Mouse (Mus musculus) forebrain, embryonic 16.5 days (tissue): ENCODE results near the gene Ncam1. TPM values are rescaled to one million over a fixed set of nuclear protein-coding genes. Genes with fewer than 3 reads are reported as not detected.
A peak's percentile ranks its signal among the peaks of the same experiment; 100 is the strongest.

ENCODE experiments used
- ATAC-seq: fragments of 200-750 bp; cut with Nextera tagmentation; 2 replicates; pipeline ENCODE4 v1.8.0; 2017; ENCODE audit warnings: mild to moderate bottlenecking, moderate library complexity
- H3K27ac ChIP-seq: fragments of 300-500 bp; sonication (generic); 2 replicates; pipeline ENCODE4 v1.5.1; 2014; ENCODE audit warnings: low read length, control low read depth
- H3K27me3 ChIP-seq: fragments of 300-500 bp; sonication (generic); replicated peaks from 2 replicates; pipeline ENCODE4 v1.6.1; 2014; ENCODE audit warnings: low read length; ENCODE audit not compliant: control insufficient read depth, insufficient read depth
- H3K36me3 ChIP-seq: fragments of 300-500 bp; sonication (generic); 2 replicates; pipeline ENCODE4 v1.6.1; 2014; ENCODE audit not compliant: control insufficient read depth, insufficient read depth
- H3K4me1 ChIP-seq: fragments of 300-500 bp; sonication (generic); replicated peaks from 2 replicates; pipeline ENCODE4 v1.6.1; 2014; ENCODE audit warnings: low read length; ENCODE audit not compliant: control insufficient read depth, insufficient read depth
- H3K4me2 ChIP-seq: fragments of 300-500 bp; sonication (generic); 2 replicates; pipeline ENCODE4 v1.6.1; 2014; ENCODE audit warnings: mild to moderate bottlenecking, low read length, control low read depth
- H3K4me3 ChIP-seq: fragments of 300-500 bp; sonication (generic); replicated peaks from 2 replicates; pipeline ENCODE4 v1.5.1; 2014; ENCODE audit warnings: mild to moderate bottlenecking, low read length, control low read depth
- H3K9ac ChIP-seq: fragments of 300-500 bp; sonication (generic); replicated peaks from 2 replicates; pipeline ENCODE4 v1.6.1; 2014; ENCODE audit warnings: low read depth, low read length, control low read depth
- H3K9me3 ChIP-seq: fragments of 300-500 bp; sonication (generic); 2 replicates; pipeline ENCODE4 v1.6.1; 2016; ENCODE audit warnings: low read length; ENCODE audit not compliant: control insufficient read depth
- WGBS: fragments of 180-500 bp; shearing (Covaris S2); extraction: QIAGEN DNeasy Blood & Tissue Kit; methylation state at CpG from one replicate; pipeline ENCODE4 v1.1.7; 2014; 5-methylcytosine and 5-hydroxymethylcytosine counted together
- polyA plus RNA-seq: library from polyadenylated mRNA; unstranded; fragments of >200 nt; fragmentation: Nextera tagmentation; extraction: Ambion mirVana; gene quantifications from 2 replicates; pipeline ENCODE4 v1.2.1, GENCODE M21; 2015

The Ncam1 gene
- polyA plus RNA-seq, 1 experiment from 2014 or later, result 436 TPM

- peaks cover 22% of the 10 kb centered on the region for H3K4me1 ChIP-seq
- H3K27ac ChIP-seq, result no peak within 1 kb of the TSS
- under 1% methylated on average over 18 of the region's 18 CpGs for WGBS
- H3K36me3 ChIP-seq, result no peaks in the 10 kb centered on the region
- H3K4me3 ChIP-seq, result peak within 1 kb of the TSS; percentile 46
- ATAC-seq, result peak; percentile 80
- H3K4me2 ChIP-seq, result peak within 1 kb of the TSS; percentile 80
- peak within 1 kb of the TSS; percentile 49 for H3K9ac ChIP-seq
- H3K9me3 ChIP-seq, result no peaks in the 10 kb centered on the region
- no peaks in the 10 kb centered on the region for H3K27me3 ChIP-seq
Measured at GRCm38 (mm10) chr9:49485892-49486311, 312.8 kb downstream of the Ncam1 start, which contains the start of gene Ttc12. TSS of gene Ttc12 (minus strand) at chr9:49486225.

- H3K9ac ChIP-seq, result peak overlapping the region; percentile 49
- H3K4me2 ChIP-seq, result peak overlapping the region; percentile 80
- no peaks in the 10 kb centered on the region for H3K36me3 ChIP-seq
- no peaks in the 10 kb centered on the region for H3K9me3 ChIP-seq
- peak overlapping the region; percentile 46 for H3K4me3 ChIP-seq
- peaks cover 22% of the 10 kb centered on the region for H3K4me1 ChIP-seq
- H3K27ac ChIP-seq, result no peak overlapping the region
- no peaks in the 10 kb centered on the region for H3K27me3 ChIP-seq
- WGBS, result 5% methylated on average over 21 of the region's 21 CpGs
- peak; percentile 54 for ATAC-seq
Measured at GRCm38 (mm10) chr9:49485250-49485891, 313.4 kb downstream of the Ncam1 start.

- Histone ChIP-seq H3K4me3 (no peak overlapping the region), H3K4me1 (peaks cover 14% of the 10 kb centered on the region), H3K27me3 (no peaks in the 10 kb centered on the region), H3K9ac (no peak overlapping the region), H3K9me3 (no peaks in the 10 kb centered on the region), H3K4me2 (no peak overlapping the region), H3K27ac (no peak overlapping the region), H3K36me3 (no peaks in the 10 kb centered on the region)
- ATAC-seq, result no peak
- WGBS, result 32% methylated on average over 10 of the region's 10 CpGs
Measured at GRCm38 (mm10) chr9:49483316-49483715, 315.4 kb downstream of the Ncam1 start.

- Histone ChIP-seq H3K4me2 (no peak overlapping the region), H3K36me3 (no peaks in the 10 kb centered on the region), H3K4me3 (no peak overlapping the region), H3K9me3 (no peaks in the 10 kb centered on the region), H3K27ac (no peak overlapping the region), H3K4me1 (peaks cover 6% of the 10 kb centered on the region; the same call in 1 of the 2 replicates), H3K9ac (no peak overlapping the region), H3K27me3 (no peaks in the 10 kb centered on the region)
- ATAC-seq, result no peak
- WGBS, result 79% methylated on average over 11 of the region's 11 CpGs
Measured at GRCm38 (mm10) chr9:49472126-49472525, 326.6 kb downstream of the Ncam1 start.

- Histone ChIP-seq H3K9me3 (no peaks in the 10 kb centered on the region), H3K27ac (no peak overlapping the region), H3K4me2 (no peak overlapping the region), H3K27me3 (no peaks in the 10 kb centered on the region), H3K36me3 (no peaks in the 10 kb centered on the region), H3K4me3 (no peak overlapping the region), H3K9ac (no peak overlapping the region), H3K4me1 (peaks cover 6% of the 10 kb centered on the region; the same call in 1 of the 2 replicates)
- 45% methylated on average over 6 of the region's 6 CpGs for WGBS
- no peak for ATAC-seq
Measured at GRCm38 (mm10) chr9:49470946-49471345, 327.8 kb downstream of the Ncam1 start.

GRCm38 (mm10) chr9:49470006-49470405 lies 328.7 kb downstream of the Ncam1 start:
- no peak overlapping the region for H3K27ac ChIP-seq
- 92% methylated on average over 19 of the region's 19 CpGs for WGBS
- H3K4me1 ChIP-seq, result peaks cover 6% of the 10 kb centered on the region; the same call in 1 of the 2 replicates
- H3K9me3 ChIP-seq, result no peaks in the 10 kb centered on the region
- no peak overlapping the region for H3K4me3 ChIP-seq
- H3K4me2 ChIP-seq, result no peak overlapping the region
- ATAC-seq, result no peak
- H3K9ac ChIP-seq, result no peak overlapping the region
- H3K27me3 ChIP-seq, result no peaks in the 10 kb centered on the region
- no peaks in the 10 kb centered on the region for H3K36me3 ChIP-seq

GRCm38 (mm10) chr9:49456136-49456535 lies 342.6 kb downstream of the Ncam1 start:
- WGBS, result 89% methylated on average over 3 of the region's 3 CpGs
- H3K4me3 ChIP-seq, result no peak overlapping the region
- no peaks in the 10 kb centered on the region for H3K9me3 ChIP-seq
- H3K9ac ChIP-seq, result no peak overlapping the region
- H3K36me3 ChIP-seq, result no peaks in the 10 kb centered on the region
- no peak for ATAC-seq
- no peak overlapping the region for H3K27ac ChIP-seq
- no peaks in the 10 kb centered on the region for H3K4me1 ChIP-seq
- no peak overlapping the region for H3K4me2 ChIP-seq
- no peaks in the 10 kb centered on the region for H3K27me3 ChIP-seq

GRCm38 (mm10) chr9:49452396-49452795 lies 346.3 kb downstream of the Ncam1 start:
- no peaks in the 10 kb centered on the region for H3K27me3 ChIP-seq
- no peak overlapping the region for H3K27ac ChIP-seq
- H3K36me3 ChIP-seq, result no peaks in the 10 kb centered on the region
- H3K4me2 ChIP-seq, result no peak overlapping the region
- no peak for ATAC-seq
- H3K4me3 ChIP-seq, result no peak overlapping the region
- 92% methylated on average over 1 of the region's 1 CpGs for WGBS
- H3K9me3 ChIP-seq, result no peaks in the 10 kb centered on the region
- no peak overlapping the region for H3K9ac ChIP-seq
- no peaks in the 10 kb centered on the region for H3K4me1 ChIP-seq
